Mouse (Mus musculus) liver, embryonic 12.5 days (tissue): ENCODE results near the gene 1810037I17Rik. TPM values are rescaled to one million over a fixed set of nuclear protein-coding genes. Genes with fewer than 3 reads are reported as not detected.

Source experiments
- ATAC-seq: fragments of 200-750 bp; cut with Nextera tagmentation; 2 replicates; pipeline ENCODE4 v1.8.0; 2017; ENCODE audit warnings: moderate number of reproducible peaks, mild to moderate bottlenecking, moderate library complexity
- H3K27ac ChIP-seq: fragments of 300-500 bp; sonication (generic); 2 replicates; pipeline ENCODE4 v1.5.1; 2016; ENCODE audit warnings: mild to moderate bottlenecking
- H3K27me3 ChIP-seq: fragments of 300-500 bp; sonication (generic); replicated peaks from 2 replicates; pipeline ENCODE4 v1.6.1; 2016; ENCODE audit warnings: mild to moderate bottlenecking, moderate library complexity
- H3K36me3 ChIP-seq: fragments of 300-500 bp; sonication (generic); 2 replicates; pipeline ENCODE4 v1.6.1; 2016; ENCODE audit warnings: mild to moderate bottlenecking, moderate library complexity
- H3K4me1 ChIP-seq: fragments of 300-500 bp; sonication (generic); 2 replicates; pipeline ENCODE4 v1.6.1; 2016
- H3K4me2 ChIP-seq: fragments of 300-500 bp; sonication (generic); 2 replicates; pipeline ENCODE4 v1.6.1; 2016; ENCODE audit warnings: mild to moderate bottlenecking, moderate library complexity
- H3K4me3 ChIP-seq: fragments of 300-500 bp; sonication (generic); 2 replicates; pipeline ENCODE4 v1.5.1; 2016; ENCODE audit warnings: mild to moderate bottlenecking, moderate library complexity
- H3K9ac ChIP-seq: fragments of 300-500 bp; sonication (generic); 2 replicates; pipeline ENCODE4 v1.6.1; 2016; ENCODE audit warnings: mild to moderate bottlenecking, moderate library complexity
- H3K9me3 ChIP-seq: fragments of 300-500 bp; sonication (generic); replicated peaks from 2 replicates; pipeline ENCODE4 v1.6.1; 2016; ENCODE audit warnings: mild to moderate bottlenecking, moderate library complexity
- WGBS: fragments of 180-500 bp; shearing (Covaris S2); methylation state at CpG from one replicate; pipeline ENCODE4 v1.1.7; 2016; ENCODE audit not compliant: insufficient replicate concordance; 5-methylcytosine and 5-hydroxymethylcytosine counted together
- polyA plus RNA-seq: library from polyadenylated mRNA; unstranded; fragments of >200 nt; fragmentation: Nextera tagmentation; extraction: Ambion mirVana; gene quantifications from 2 replicates; pipeline ENCODE4 v1.2.1, GENCODE M21; 2016

Gene 1810037I17Rik
- polyA plus RNA-seq, 1 experiment from 2014 or later, result 134 TPM

- no peaks in the 10 kb centered on the region for H3K4me1 ChIP-seq
- 75% methylated on average over 6 of the region's 6 CpGs for WGBS
- no peaks in the 10 kb centered on the region for H3K27me3 ChIP-seq
- H3K9me3 ChIP-seq, result no peaks in the 10 kb centered on the region
- H3K36me3 ChIP-seq, result peaks cover 5% of the 10 kb centered on the region; the same call in 1 of the 2 replicates
- H3K4me2 ChIP-seq, result no peak overlapping the region
- no peak overlapping the region for H3K27ac ChIP-seq
- H3K4me3 ChIP-seq, result no peak overlapping the region
- H3K9ac ChIP-seq, result no peak overlapping the region
- no peak for ATAC-seq
These were observed 19.4 kb downstream of the 1810037I17Rik start for GRCm38 (mm10) chr3:122943387-122943890.

DNA sequence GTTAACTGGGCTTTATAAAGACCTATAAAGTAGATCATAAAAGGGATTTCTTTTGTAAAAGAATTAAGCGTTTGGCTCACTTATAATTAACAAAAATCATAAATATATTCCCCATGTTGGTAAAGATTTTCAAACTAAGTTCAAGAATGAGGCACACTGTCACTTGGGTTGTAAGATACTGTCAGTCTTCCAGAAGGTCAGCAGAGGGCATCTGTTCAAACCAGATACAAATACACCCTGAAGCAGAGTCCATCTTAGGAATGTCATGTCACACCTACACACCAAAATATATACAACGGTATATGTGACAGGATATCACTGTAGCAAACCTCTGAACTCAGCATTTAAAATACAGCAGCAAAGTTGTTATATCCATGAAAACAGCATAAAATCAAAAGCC lies 26.1 kb downstream of the 1810037I17Rik start:
- WGBS, result 87% methylated on average over 2 of the region's 2 CpGs
- no peak overlapping the region for H3K4me2 ChIP-seq
- H3K27ac ChIP-seq, result no peak overlapping the region
- no peak overlapping the region for H3K4me3 ChIP-seq
- H3K9ac ChIP-seq, result no peak overlapping the region
- H3K27me3 ChIP-seq, result no peaks in the 10 kb centered on the region
- no peaks in the 10 kb centered on the region for H3K4me1 ChIP-seq
- H3K9me3 ChIP-seq, result no peaks in the 10 kb centered on the region
- no peak for ATAC-seq
- H3K36me3 ChIP-seq, result peaks cover 24% of the 10 kb centered on the region

- Histone ChIP-seq H3K9me3 (no peaks in the 10 kb centered on the region), H3K4me2 (no peak overlapping the region), H3K27me3 (no peaks in the 10 kb centered on the region), H3K27ac (no peak overlapping the region), H3K4me1 (no peaks in the 10 kb centered on the region), H3K4me3 (no peak overlapping the region), H3K9ac (no peak overlapping the region), H3K36me3 (peaks cover 21% of the 10 kb centered on the region)
- ATAC-seq, result no peak
- 60% methylated on average over 5 of the region's 5 CpGs for WGBS
These were observed 40.3 kb downstream of the 1810037I17Rik start for GRCm38 (mm10) chr3:122964301-122964700.

GRCm38 (mm10) chr3:122968391-122968790 lies 44.4 kb downstream of the 1810037I17Rik start:
- Histone ChIP-seq H3K9ac (no peak overlapping the region), H3K9me3 (no peaks in the 10 kb centered on the region), H3K27ac (no peak overlapping the region), H3K4me3 (no peak overlapping the region), H3K27me3 (no peaks in the 10 kb centered on the region), H3K4me2 (no peak overlapping the region), H3K36me3 (peaks cover 14% of the 10 kb centered on the region), H3K4me1 (no peaks in the 10 kb centered on the region)
- ATAC-seq, result no peak
- WGBS, result 83% methylated on average over 9 of the region's 9 CpGs

GRCm38 (mm10) chr3:122972126-122972822 lies 48.3 kb downstream of the 1810037I17Rik start:
- Histone ChIP-seq H3K4me1 (peaks cover 9% of the 10 kb centered on the region), H3K27ac (no peak overlapping the region), H3K9me3 (no peaks in the 10 kb centered on the region), H3K4me3 (no peak overlapping the region), H3K36me3 (peaks cover 8% of the 10 kb centered on the region), H3K4me2 (no peak overlapping the region), H3K27me3 (no peaks in the 10 kb centered on the region), H3K9ac (no peak overlapping the region)
- ATAC-seq, result no peak
- 77% methylated on average over 3 of the region's 3 CpGs for WGBS

GRCm38 (mm10) chr3:122974833-122975232 lies 50.8 kb downstream of the 1810037I17Rik start:
- 80% methylated on average over 3 of the region's 3 CpGs for WGBS
- peaks cover 9% of the 10 kb centered on the region for H3K4me1 ChIP-seq
- ATAC-seq, result no peak

DNA sequence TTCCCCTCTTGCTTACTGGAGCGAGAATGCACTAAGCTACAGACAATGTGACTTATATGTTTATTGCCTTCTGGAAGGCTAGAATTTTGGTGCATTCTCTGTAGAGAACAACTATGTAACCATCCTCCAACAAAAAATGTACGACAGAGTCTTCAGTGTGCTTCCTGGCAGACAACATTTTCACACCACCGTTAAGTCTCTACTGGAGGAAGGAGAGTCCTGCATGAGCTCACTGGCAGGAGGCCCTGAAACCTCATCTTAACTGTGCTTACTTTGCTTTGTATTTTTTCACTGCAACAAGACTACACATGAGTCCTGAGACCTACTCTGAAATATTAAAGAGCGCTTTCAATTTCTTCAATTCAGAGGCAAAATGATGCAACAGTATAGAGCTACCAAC lies 51.4 kb downstream of the 1810037I17Rik start:
- no peaks in the 10 kb centered on the region for H3K9me3 ChIP-seq
- H3K27ac ChIP-seq, result no peak overlapping the region
- H3K4me1 ChIP-seq, result peaks cover 9% of the 10 kb centered on the region
- H3K9ac ChIP-seq, result no peak overlapping the region
- ATAC-seq, result no peak
- H3K36me3 ChIP-seq, result peaks cover 8% of the 10 kb centered on the region; the same call in 1 of the 2 replicates
- H3K4me2 ChIP-seq, result no peak overlapping the region
- 82% methylated on average over 4 of the region's 4 CpGs for WGBS
- H3K27me3 ChIP-seq, result no peaks in the 10 kb centered on the region
- no peak overlapping the region for H3K4me3 ChIP-seq

More at GRCm38 (mm10) chr3:122974833-122975232, 50.8 kb downstream of the 1810037I17Rik start:
- no peak overlapping the region for H3K27ac ChIP-seq
- no peak overlapping the region for H3K9ac ChIP-seq
- no peak overlapping the region for H3K4me2 ChIP-seq
- H3K36me3 ChIP-seq, result peaks cover 8% of the 10 kb centered on the region; the same call in 1 of the 2 replicates
- no peaks in the 10 kb centered on the region for H3K27me3 ChIP-seq
- H3K9me3 ChIP-seq, result no peaks in the 10 kb centered on the region
- no peak overlapping the region for H3K4me3 ChIP-seq

Other genes starting within 250 kb of the 1810037I17Rik start
- 2.6 and 2.9 TPM in 2 replicates for gene Pde5a, start 195.3 kb upstream of the 1810037I17Rik start, polyA plus RNA-seq
- 5.9 and 6.2 TPM in 2 replicates for gene Fabp2, start 29.1 kb upstream of the 1810037I17Rik start, polyA plus RNA-seq
- gene Gm10959, start 4.8 kb upstream of the 1810037I17Rik start, polyA plus RNA-seq, result not detected in 2 replicates
- 2.2 and 2.9 TPM in 2 replicates for gene Usp53, start 60.3 kb downstream of the 1810037I17Rik start, polyA plus RNA-seq
- gene Myoz2, start 110.8 kb downstream of the 1810037I17Rik start, polyA plus RNA-seq, result 0.15 and 0.28 TPM in 2 replicates